Mouse (Mus musculus) lung, postnatal 0 days (tissue): Measurements from ENCODE around the gene Dennd2c. TPM values are rescaled to one million over a fixed set of nuclear protein-coding genes. Genes with fewer than 3 reads are reported as not detected.

Source experiments
- ATAC-seq: fragments of 200-750 bp; cut with Nextera tagmentation; 2 replicates; pipeline ENCODE4 v1.8.0; 2017; ENCODE audit warnings: moderate library complexity
- DNase-seq: peaks from one replicate; pipeline ENCODE4 v3.0.0-alpha.2; 2016; ENCODE audit warnings: low spot score
- H3K27ac ChIP-seq: fragments of 300-500 bp; sonication (generic); 2 replicates; pipeline ENCODE4 v1.5.1; 2014; ENCODE audit warnings: antibody characterized with exemption, mild to moderate bottlenecking, low read length, mixed read lengths
- H3K27me3 ChIP-seq: fragments of 300-500 bp; sonication (generic); replicated peaks from 2 replicates; pipeline ENCODE4 v1.6.1; 2014; ENCODE audit warnings: low read length, mixed read lengths; ENCODE audit not compliant: insufficient read depth
- H3K36me3 ChIP-seq: fragments of 300-500 bp; sonication (generic); 2 replicates; pipeline ENCODE4 v1.6.1; 2014; ENCODE audit warnings: low read length, mixed read lengths; ENCODE audit not compliant: insufficient read depth
- H3K4me1 ChIP-seq: fragments of 300-500 bp; sonication (generic); 2 replicates; pipeline ENCODE4 v1.6.1; 2014; ENCODE audit warnings: antibody characterized with exemption, low read depth, low read length, mixed read lengths; ENCODE audit not compliant: insufficient read depth
- H3K4me2 ChIP-seq: fragments of 300-500 bp; sonication (generic); replicated peaks from 2 replicates; pipeline ENCODE4 v1.6.1; 2014; ENCODE audit warnings: low read depth, mild to moderate bottlenecking, low read length, moderate library complexity, mixed read lengths
- H3K4me3 ChIP-seq: fragments of 300-500 bp; sonication (generic); 2 replicates; pipeline ENCODE4 v1.5.1; 2014; ENCODE audit warnings: low read depth, low read length
- H3K9ac ChIP-seq: fragments of 300-500 bp; sonication (generic); replicated peaks from 2 replicates; pipeline ENCODE4 v1.6.1; 2014; ENCODE audit warnings: low read depth, mild to moderate bottlenecking
- H3K9me3 ChIP-seq: fragments of 300-500 bp; sonication (generic); 2 replicates; pipeline ENCODE4 v1.6.1; 2016; ENCODE audit warnings: low read length, mixed read lengths
- CTCF ChIP-seq: IDR thresholded peaks from 2 replicates; pipeline ENCODE4 v1.5.1; 2016; ENCODE audit warnings: antibody characterized with exemption, mild to moderate bottlenecking
- EP300 ChIP-seq: IDR thresholded peaks from 2 replicates; pipeline ENCODE4 v1.6.1; 2016; ENCODE audit warnings: antibody characterized with exemption, mild to moderate bottlenecking, control low read depth
- WGBS: fragments of 180-500 bp; shearing (Covaris S2); extraction: QIAGEN DNeasy Blood & Tissue Kit; methylation state at CpG from one replicate; pipeline ENCODE4 v1.1.7; 2014; 5-methylcytosine and 5-hydroxymethylcytosine counted together
- polyA plus RNA-seq: library from polyadenylated mRNA; unstranded; fragments of >200 nt; fragmentation: Nextera tagmentation; extraction: Ambion mirVana; gene quantifications from 2 replicates; pipeline ENCODE4 v1.2.1, GENCODE M21; 2015

Gene Dennd2c
- polyA plus RNA-seq, 1 experiment from 2014 or later: 3.4 TPM

GRCm38 (mm10) chr3:103101909-103102308 lies 495 bp upstream of the Dennd2c start:
- H3K27ac ChIP-seq: peak overlapping the region; percentile 15; the same call in 1 of the 2 replicates
- ATAC-seq: peak; percentile 34

GRCm38 (mm10) chr3:103107565-103108240 lies 5.3 kb downstream of the Dennd2c start:
- H3K4me1 ChIP-seq: no peaks in the 10 kb centered on the region
- no peak overlapping the region for H3K4me3 ChIP-seq

More at GRCm38 (mm10) chr3:103101909-103102308, 495 bp upstream of the Dennd2c start:
- no peaks in the 10 kb centered on the region for H3K27me3 ChIP-seq
- no peaks in the 10 kb centered on the region; the same call in 1 of the 2 replicates for H3K4me1 ChIP-seq
- H3K9ac ChIP-seq: peak overlapping the region; percentile 48; the same call in 1 of the 2 replicates
- WGBS: 6% methylated on average over 14 of the region's 14 CpGs
- no peaks in the 10 kb centered on the region for H3K36me3 ChIP-seq
- H3K4me2 ChIP-seq: peak overlapping the region; percentile 89
- no peaks in the 10 kb centered on the region for H3K9me3 ChIP-seq
- TF ChIP-seq EP300: no peak
- TF ChIP-seq CTCF: no peak
- peak; percentile 51 for DNase-seq
- peak overlapping the region; percentile 72 for H3K4me3 ChIP-seq

DNA sequence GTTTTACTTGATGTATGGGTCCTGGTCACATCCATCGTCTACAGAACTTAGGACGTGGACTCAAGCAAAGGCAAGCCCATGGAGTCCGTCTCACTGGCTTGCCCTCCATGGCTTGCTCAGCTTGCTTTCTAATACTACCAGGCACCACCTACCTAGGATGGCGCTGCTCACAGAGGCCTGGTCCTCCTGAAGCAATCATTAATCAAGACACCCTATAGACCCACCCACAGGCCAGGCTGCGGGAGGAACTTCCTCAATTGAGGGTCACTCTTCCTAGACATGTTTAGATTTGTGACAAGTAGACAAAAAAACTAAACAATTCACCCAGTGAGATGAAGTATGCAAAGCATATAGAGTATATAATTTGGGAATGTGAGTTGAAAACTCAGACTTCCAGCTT lies 9.8 kb downstream of the Dennd2c start:
- no peak for ATAC-seq
- H3K27me3 ChIP-seq: no peaks in the 10 kb centered on the region
- H3K9me3 ChIP-seq: no peaks in the 10 kb centered on the region
- H3K4me3 ChIP-seq: no peak overlapping the region
- no peak for DNase-seq
- 62% methylated on average over 5 of the region's 5 CpGs for WGBS
- H3K27ac ChIP-seq: no peak overlapping the region
- no peaks in the 10 kb centered on the region for H3K4me1 ChIP-seq
- H3K4me2 ChIP-seq: no peak overlapping the region
- TF ChIP-seq EP300 (no peak), CTCF (no peak)
- no peaks in the 10 kb centered on the region for H3K36me3 ChIP-seq
- H3K9ac ChIP-seq: no peak overlapping the region

More at GRCm38 (mm10) chr3:103107565-103108240, 5.3 kb downstream of the Dennd2c start:
- H3K9me3 ChIP-seq: no peaks in the 10 kb centered on the region
- ATAC-seq (no peak), DNase-seq (no peak)
- no peak overlapping the region for H3K4me2 ChIP-seq
- H3K27ac ChIP-seq: no peak overlapping the region
- no peak overlapping the region for H3K9ac ChIP-seq
- no peaks in the 10 kb centered on the region for H3K27me3 ChIP-seq
- no peaks in the 10 kb centered on the region for H3K36me3 ChIP-seq
- TF ChIP-seq EP300 (no peak), CTCF (no peak)
- WGBS: 84% methylated on average over 7 of the region's 7 CpGs

DNA sequence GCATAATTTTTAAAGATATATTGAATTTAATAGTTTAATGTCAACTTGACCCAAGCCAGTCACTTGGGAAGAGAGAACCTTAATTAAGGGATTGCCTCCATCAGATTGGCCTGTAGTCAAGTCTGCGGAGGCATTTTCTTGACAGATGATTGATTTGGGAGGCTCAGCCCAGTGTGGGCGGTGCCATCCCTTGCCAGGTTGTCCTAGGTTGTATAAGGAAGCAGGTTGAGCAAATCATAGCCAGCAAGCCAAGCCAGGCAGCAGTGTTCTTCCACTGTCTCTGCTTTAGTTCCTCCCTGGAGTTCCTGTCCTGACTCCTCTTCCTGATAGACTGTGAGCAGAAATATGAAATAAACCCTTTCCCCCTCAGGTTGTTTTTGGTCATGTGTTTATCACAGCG lies 21.2 kb downstream of the Dennd2c start:
- Histone ChIP-seq H3K27me3 (no peaks in the 10 kb centered on the region), H3K4me1 (0 out of 2 replicates have a peak, but pooled peaks cover 4% of the 10 kb centered on the region), H3K4me2 (no peak overlapping the region), H3K9me3 (no peaks in the 10 kb centered on the region), H3K36me3 (no peaks in the 10 kb centered on the region), H3K27ac (no peak overlapping the region), H3K9ac (no peak overlapping the region), H3K4me3 (no peak overlapping the region)
- TF ChIP-seq CTCF (no peak), EP300 (no peak)
- 79% methylated on average over 3 of the region's 3 CpGs for whole genome bisulfite sequencing
- DNase-seq (no peak), ATAC-seq (no peak)

DNA sequence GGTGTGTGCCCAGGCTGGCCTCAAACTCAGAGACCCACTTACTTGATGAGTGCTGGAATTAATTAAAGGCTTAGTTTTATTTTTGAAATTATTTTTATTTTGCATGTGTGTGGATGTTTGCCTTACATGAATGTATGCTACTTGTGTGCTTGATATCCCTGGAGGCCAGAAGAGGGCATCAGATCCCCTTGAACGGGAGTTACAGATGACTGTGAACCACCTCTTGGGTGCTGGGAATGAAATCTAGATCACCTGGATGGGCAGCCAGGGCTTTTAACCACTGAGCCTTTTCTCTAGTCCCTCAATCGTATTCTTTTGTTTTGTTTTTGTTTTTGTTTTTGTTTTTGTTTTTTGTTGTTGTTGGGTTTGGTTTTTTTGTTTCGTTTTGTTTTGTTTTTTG lies 23.7 kb downstream of the Dennd2c start:
- Histone ChIP-seq H3K4me3 (no peak overlapping the region), H3K27ac (no peak overlapping the region), H3K27me3 (no peaks in the 10 kb centered on the region), H3K9ac (no peak overlapping the region), H3K4me1 (peaks cover 10% of the 10 kb centered on the region; the same call in 1 of the 2 replicates), H3K4me2 (no peak overlapping the region), H3K9me3 (no peaks in the 10 kb centered on the region), H3K36me3 (no peaks in the 10 kb centered on the region)
- ATAC-seq (no peak), DNase-seq (no peak)
- 92% methylated on average over 3 of the region's 3 CpGs for WGBS
- TF ChIP-seq EP300: no peak
- TF ChIP-seq CTCF: no peak

DNA sequence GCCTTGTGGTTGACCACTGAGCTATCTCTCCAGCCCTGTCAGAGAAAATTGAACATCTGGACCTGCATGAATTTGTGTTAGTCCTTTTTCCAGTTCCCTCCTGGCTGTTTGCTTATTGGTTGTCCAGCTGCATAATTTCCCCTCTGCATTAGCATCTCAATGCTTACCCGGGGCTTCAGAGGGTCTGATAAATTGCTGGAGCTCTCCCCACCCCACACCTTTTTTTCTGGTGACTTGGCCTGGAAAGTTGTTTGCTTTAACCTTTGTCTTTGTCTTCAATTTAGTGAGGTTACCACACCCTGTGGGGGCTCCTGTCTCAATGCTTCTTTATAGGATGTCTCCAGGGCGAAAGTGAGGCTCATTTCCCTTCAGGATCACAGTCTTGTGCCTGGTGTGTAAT lies 24.8 kb downstream of the Dennd2c start:
- TF ChIP-seq EP300: no peak
- no peak for TF ChIP-seq CTCF
- H3K4me2 ChIP-seq: no peak overlapping the region
- no peak for ATAC-seq

More for the DNA sequence above, 24.8 kb downstream of the Dennd2c start:
- H3K9ac ChIP-seq: no peak overlapping the region
- peaks cover 10% of the 10 kb centered on the region; the same call in 1 of the 2 replicates for H3K4me1 ChIP-seq
- WGBS: 47% methylated on average over 2 of the region's 2 CpGs
- no peaks in the 10 kb centered on the region for H3K9me3 ChIP-seq
- DNase-seq: no peak
- no peak overlapping the region for H3K27ac ChIP-seq
- H3K36me3 ChIP-seq: no peaks in the 10 kb centered on the region
- H3K27me3 ChIP-seq: no peaks in the 10 kb centered on the region
- no peak overlapping the region for H3K4me3 ChIP-seq
